Mouse (Mus musculus) kidney, postnatal 0 days (tissue): ENCODE measurements at regions not wholly inside any gene's neighbourhood (a gene's known extent, or its start where the extent isn't known, plus 50 kb on each side); places are given as distances from the start of the nearest gene placed in this dataset.

ENCODE experiments used
- ATAC-seq: fragments of 200-750 bp; cut with Nextera tagmentation; replicated peaks from 2 replicates; pipeline ENCODE4 v1.8.0; 2017; ENCODE audit warnings: low read depth, moderate number of reproducible peaks, moderate TSS enrichment, moderate library complexity; ENCODE audit not compliant: low FRiP score
- DNase-seq: peaks from one replicate; pipeline ENCODE4 v3.0.0-alpha.2; 2016; ENCODE audit warnings: low spot score
- H3K27ac ChIP-seq: fragments of 300-500 bp; sonication (generic); 2 replicates; pipeline ENCODE4 v1.5.1; 2014; ENCODE audit warnings: mild to moderate bottlenecking
- H3K27me3 ChIP-seq: fragments of 300-500 bp; sonication (generic); 2 replicates; pipeline ENCODE4 v1.6.1; 2014; ENCODE audit warnings: low read length, mixed read lengths; ENCODE audit not compliant: insufficient read depth
- H3K36me3 ChIP-seq: fragments of 300-500 bp; sonication (generic); 2 replicates; pipeline ENCODE4 v1.6.1; 2014; ENCODE audit warnings: low read length, mixed read lengths; ENCODE audit not compliant: insufficient read depth
- H3K4me1 ChIP-seq: fragments of 300-500 bp; sonication (generic); replicated peaks from 2 replicates; pipeline ENCODE4 v1.6.1; 2014; ENCODE audit warnings: antibody characterized with exemption, low read length, mixed read lengths; ENCODE audit not compliant: insufficient read depth
- H3K4me2 ChIP-seq: fragments of 300-500 bp; sonication (generic); 2 replicates; pipeline ENCODE4 v1.6.1; 2014; ENCODE audit warnings: mild to moderate bottlenecking, low read length, moderate library complexity, mixed read lengths
- H3K4me3 ChIP-seq: fragments of 300-500 bp; sonication (generic); replicated peaks from 2 replicates; pipeline ENCODE4 v1.5.1; 2014; ENCODE audit warnings: low read depth, low read length
- H3K9ac ChIP-seq: fragments of 300-500 bp; sonication (generic); 2 replicates; pipeline ENCODE4 v1.6.1; 2014; ENCODE audit warnings: low read depth, low read length
- H3K9me3 ChIP-seq: fragments of 300-500 bp; sonication (generic); replicated peaks from 2 replicates; pipeline ENCODE4 v1.6.1; 2016; ENCODE audit warnings: low read length, inconsistent platforms, mixed read lengths
- CTCF ChIP-seq: IDR thresholded peaks from 2 replicates; pipeline ENCODE4 v1.5.1; 2016; ENCODE audit warnings: antibody characterized with exemption, low read depth, mild to moderate bottlenecking, moderate library complexity
- WGBS: fragments of 180-500 bp; shearing (Covaris S2); extraction: QIAGEN DNeasy Blood & Tissue Kit; methylation state at CpG from one replicate; pipeline ENCODE4 v1.1.7; 2014; 5-methylcytosine and 5-hydroxymethylcytosine counted together

GRCm38 (mm10) chr14:70839126-70839525 lies 239.5 kb upstream of the Fam160b2 start:
- Histone ChIP-seq H3K9ac (no peak overlapping the region), H3K27ac (no peak overlapping the region), H3K9me3 (no peaks in the 10 kb centered on the region), H3K36me3 (no peaks in the 10 kb centered on the region), H3K4me2 (no peak overlapping the region), H3K4me1 (no peaks in the 10 kb centered on the region), H3K4me3 (no peak overlapping the region), H3K27me3 (no peaks in the 10 kb centered on the region)
- WGBS = 79% methylated on average over 2 of the region's 2 CpGs
- no peak for DNase-seq
- no peak for TF ChIP-seq CTCF
- ATAC-seq = no peak

GRCm38 (mm10) chr14:70837528-70837927 lies 237.9 kb upstream of the Fam160b2 start:
- Histone ChIP-seq H3K36me3 (no peaks in the 10 kb centered on the region), H3K4me2 (no peak overlapping the region), H3K4me3 (no peak overlapping the region), H3K27me3 (no peaks in the 10 kb centered on the region), H3K9me3 (no peaks in the 10 kb centered on the region), H3K27ac (no peak overlapping the region), H3K9ac (no peak overlapping the region), H3K4me1 (no peaks in the 10 kb centered on the region)
- DNase-seq = no peak
- 10% methylated on average over 6 of the region's 6 CpGs for WGBS
- no peak for ATAC-seq
- no peak for TF ChIP-seq CTCF

GRCm38 (mm10) chr14:70833238-70833637 lies 233.6 kb upstream of the Fam160b2 start:
- DNase-seq = peak; percentile 32
- no peak overlapping the region for H3K4me3 ChIP-seq
- H3K36me3 ChIP-seq = no peaks in the 10 kb centered on the region
- H3K27ac ChIP-seq = no peak overlapping the region
- no peak for ATAC-seq
- no peaks in the 10 kb centered on the region for H3K9me3 ChIP-seq
- H3K9ac ChIP-seq = no peak overlapping the region
- H3K4me1 ChIP-seq = no peaks in the 10 kb centered on the region
- no peak for TF ChIP-seq CTCF
- no peak overlapping the region for H3K4me2 ChIP-seq
- H3K27me3 ChIP-seq = no peaks in the 10 kb centered on the region
- 17% methylated on average over 5 of the region's 5 CpGs for WGBS

DNA sequence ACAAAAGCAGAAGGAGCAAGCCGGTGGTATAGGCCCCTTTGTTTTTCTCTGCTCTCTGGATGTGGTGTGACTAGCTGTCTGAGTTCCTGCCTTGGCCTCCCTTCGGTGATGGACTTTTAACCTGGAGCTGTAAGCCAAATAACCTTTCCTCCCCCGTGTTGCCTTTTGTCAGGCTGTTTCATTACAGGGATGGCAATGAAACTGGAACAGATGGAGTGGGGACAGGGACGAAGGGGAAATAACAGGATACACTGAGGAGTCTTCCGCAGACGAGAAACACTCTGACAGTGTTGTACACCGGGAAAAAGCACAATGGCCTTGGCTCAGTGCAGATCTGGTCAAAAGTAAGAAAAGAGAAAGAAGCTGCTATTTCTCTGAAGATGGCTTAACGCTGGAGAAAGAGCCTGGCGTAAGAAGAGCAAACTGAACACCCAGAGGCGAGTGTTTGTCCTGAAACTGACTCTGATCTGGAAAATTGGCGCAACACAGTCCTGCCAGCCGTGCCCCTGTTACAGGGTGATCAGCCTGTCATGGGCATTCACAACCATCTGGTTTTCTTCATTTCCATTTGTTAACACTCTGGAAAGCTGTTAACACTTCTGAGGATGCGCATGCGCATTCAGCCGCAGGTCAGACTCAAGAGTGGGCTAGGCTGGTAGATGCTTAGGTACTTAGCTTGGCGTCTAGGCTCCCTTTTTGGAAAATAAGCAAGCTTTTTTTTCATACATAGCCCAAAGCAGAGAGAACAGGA lies 233.0 kb upstream of the Fam160b2 start:
- ATAC-seq = no peak
- Histone ChIP-seq H3K9ac (no peak overlapping the region), H3K4me3 (no peak overlapping the region), H3K4me2 (no peak overlapping the region), H3K9me3 (no peaks in the 10 kb centered on the region), H3K4me1 (no peaks in the 10 kb centered on the region), H3K27ac (no peak overlapping the region), H3K27me3 (no peaks in the 10 kb centered on the region), H3K36me3 (no peaks in the 10 kb centered on the region)
- peak; percentile 5 for DNase-seq
- 44% methylated on average over 16 of the region's 16 CpGs for WGBS
- no peak for TF ChIP-seq CTCF

DNA sequence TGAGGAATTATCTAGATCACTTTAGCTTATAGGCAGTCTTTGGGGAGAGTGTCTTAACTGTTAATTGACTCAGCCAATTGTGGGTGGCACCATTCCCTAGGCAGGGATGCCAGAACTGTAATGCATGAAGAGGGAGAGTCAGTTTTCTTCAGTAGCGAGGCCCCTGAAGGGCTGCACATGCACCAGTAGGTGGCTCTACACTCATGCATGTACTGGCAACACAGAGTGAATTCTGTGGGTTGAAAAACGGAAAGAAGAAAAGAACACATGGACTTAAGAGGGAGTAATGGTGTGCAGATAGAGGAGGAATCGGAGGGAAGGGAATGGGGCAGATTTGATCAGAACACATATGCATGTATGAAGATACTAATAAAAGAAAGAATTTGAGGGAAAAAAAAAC lies 232.4 kb upstream of the Fam160b2 start:
- Histone ChIP-seq H3K27ac (no peak overlapping the region), H3K36me3 (no peaks in the 10 kb centered on the region), H3K4me2 (no peak overlapping the region), H3K9me3 (no peaks in the 10 kb centered on the region), H3K4me1 (no peaks in the 10 kb centered on the region), H3K9ac (no peak overlapping the region), H3K27me3 (no peaks in the 10 kb centered on the region), H3K4me3 (no peak overlapping the region)
- DNase-seq = peak; percentile 19
- TF ChIP-seq CTCF = peak; percentile 69
- WGBS = 71% methylated on average over 3 of the region's 3 CpGs
- no peak for ATAC-seq
